Mouse (Mus musculus) induced T-regulatory cell, adult 2 months (primary cell): ENCODE measurements at regions not wholly inside any gene's neighbourhood (a gene's known extent, or its start where the extent isn't known, plus 50 kb on each side); places are given as distances from the start of the nearest gene placed in this dataset.

Experiments used
- DNase-seq: peaks from one replicate; pipeline ENCODE4 v3.0.0-alpha.2; 2012; ENCODE audit warnings: low read depth

- no peak for DNase-seq
These were observed 56.9 kb upstream of the Sox2 start for GRCm38 (mm10) chr3:34593279-34593678.

- no peak for DNase-seq
These were observed 72.2 kb upstream of the Sox2 start for GRCm38 (mm10) chr3:34577896-34578530.

GRCm38 (mm10) chr3:34577115-34577514 is 73.1 kb upstream of the Sox2 start:
- DNase-seq = no peak

- no peak for DNase-seq
These were observed 74.0 kb upstream of the Sox2 start for GRCm38 (mm10) chr3:34576159-34576558.

- no peak for DNase-seq
These were observed 75.4 kb upstream of the Sox2 start for GRCm38 (mm10) chr3:34574711-34575350.

GRCm38 (mm10) chr3:34573312-34573711 is 76.9 kb upstream of the Sox2 start:
- no peak for DNase-seq

GRCm38 (mm10) chr3:34572081-34572480 is 78.1 kb upstream of the Sox2 start:
- DNase-seq = no peak

GRCm38 (mm10) chr3:34571630-34572029 is 78.6 kb upstream of the Sox2 start:
- DNase-seq = no peak

- DNase-seq = no peak
These were observed 80.2 kb upstream of the Sox2 start for GRCm38 (mm10) chr3:34569998-34570397.

- DNase-seq = no peak
These were observed 82.0 kb upstream of the Sox2 start for GRCm38 (mm10) chr3:34568086-34568650.

- no peak for DNase-seq
These were observed 84.8 kb upstream of the Sox2 start for GRCm38 (mm10) chr3:34565386-34565785.

GRCm38 (mm10) chr3:34562893-34563292 is 87.3 kb upstream of the Sox2 start:
- no peak for DNase-seq

GRCm38 (mm10) chr3:34561709-34562108 is 88.5 kb upstream of the Sox2 start:
- DNase-seq = no peak

GRCm38 (mm10) chr3:34559841-34560703 is 90.1 kb upstream of the Sox2 start:
- no peak for DNase-seq

- no peak for DNase-seq
These were observed 91.2 kb upstream of the Sox2 start for GRCm38 (mm10) chr3:34558821-34559520.

- no peak for DNase-seq
These were observed 97.5 kb upstream of the Sox2 start for GRCm38 (mm10) chr3:34552542-34553208.

- no peak for DNase-seq
These were observed 99.1 kb upstream of the Sox2 start for GRCm38 (mm10) chr3:34551069-34551468.

- no peak for DNase-seq
These were observed 100.0 kb upstream of the Sox2 start for GRCm38 (mm10) chr3:34550189-34550588.

- no peak for DNase-seq
These were observed 117.8 kb upstream of the Sox2 start for GRCm38 (mm10) chr3:34532451-34532850.

- DNase-seq = no peak
These were observed 118.4 kb upstream of the Sox2 start for GRCm38 (mm10) chr3:34531836-34532235.

GRCm38 (mm10) chr3:34527546-34527945 is 122.7 kb upstream of the Sox2 start:
- no peak for DNase-seq
